Mouse (Mus musculus): Measurements from ENCODE around the gene Dbf4. TPM values are rescaled to one million over a fixed set of nuclear protein-coding genes. Genes with fewer than 3 reads are reported as not detected.

Gene Dbf4
- 1 to 10 TPM; 5.0 to 7.8 TPM for total RNA-seq (2021)
- long read RNA-seq, experiment 1, partial matches to known transcripts = 0 of 5 reads
- long read RNA-seq, experiment 1, other reads (novel, unspliced or antisense) = 0 of 5 reads
- long read RNA-seq, experiment 2, partial matches to known transcripts = 0 of 1 reads
- long read RNA-seq, experiment 2, other reads (novel, unspliced or antisense) = 0 of 1 reads

GRCm38 (mm10) chr5:8422157-8422931 lies at the start of gene Dbf4, which contains the start of gene Slc25a40:
Gene Dbf4 (minus strand): TSS chr5:8422716.
Gene Slc25a40 (plus strand): TSS chr5:8422850.
- peak; percentile 95 for DNase-seq

- DNase-seq = no peak
Observed at GRCm38 (mm10) chr5:8456561-8456960, 34.0 kb upstream of the Dbf4 start.

- no peak for DNase-seq
Observed at GRCm38 (mm10) chr5:8455565-8455964, 33.0 kb upstream of the Dbf4 start.

- no peak for DNase-seq
Observed at GRCm38 (mm10) chr5:8439095-8439494, 16.6 kb upstream of the Dbf4 start.

- DNase-seq = no peak
Observed at GRCm38 (mm10) chr5:8437481-8438156, 15.1 kb upstream of the Dbf4 start.

- no peak for DNase-seq
Observed at GRCm38 (mm10) chr5:8425899-8426298, 3.4 kb upstream of the Dbf4 start.

GRCm38 (mm10) chr5:8424116-8424515 lies 1.6 kb upstream of the Dbf4 start:
- DNase-seq = no peak

- DNase-seq = no peak
Observed at GRCm38 (mm10) chr5:8422932-8423928, 714 bp upstream of the Dbf4 start.

GRCm38 (mm10) chr5:8421424-8421823 lies 1.1 kb downstream of the Dbf4 start:
- DNase-seq = no peak

GRCm38 (mm10) chr5:8417443-8417842 lies 5.1 kb downstream of the Dbf4 start:
- DNase-seq = no peak

GRCm38 (mm10) chr5:8416683-8417413 lies 5.7 kb downstream of the Dbf4 start:
- DNase-seq = no peak

GRCm38 (mm10) chr5:8408746-8409145 lies 13.8 kb downstream of the Dbf4 start:
- DNase-seq = no peak

GRCm38 (mm10) chr5:8397587-8398249 lies 24.8 kb downstream of the Dbf4 start:
- DNase-seq = no peak

- DNase-seq = no peak
Observed at GRCm38 (mm10) chr5:8393891-8394583, 28.5 kb downstream of the Dbf4 start.

GRCm38 (mm10) chr5:8374297-8374906 lies 48.1 kb downstream of the Dbf4 start:
- DNase-seq = no peak

- DNase-seq = no peak
Observed at GRCm38 (mm10) chr5:8373415-8373814, 49.1 kb downstream of the Dbf4 start.

- DNase-seq = no peak
Observed at GRCm38 (mm10) chr5:8368781-8369180, 53.7 kb downstream of the Dbf4 start.

- no peak for DNase-seq
Observed at GRCm38 (mm10) chr5:8368328-8368692, 54.2 kb downstream of the Dbf4 start.

GRCm38 (mm10) chr5:8367614-8368327 lies 54.7 kb downstream of the Dbf4 start, which contains the start of gene Adam22:
Gene Adam22 (minus strand): TSS chr5:8368160.
- peak; percentile 87 for DNase-seq
